Mouse (Mus musculus) hindbrain, embryonic 14.5 days (tissue): Measurements from ENCODE around the gene Parva. TPM values are rescaled to one million over a fixed set of nuclear protein-coding genes. Genes with fewer than 3 reads are reported as not detected.

Experiments used
- ATAC-seq: fragments of 200-750 bp; cut with Nextera tagmentation; 2 replicates; pipeline ENCODE4 v1.8.0; 2017; ENCODE audit warnings: moderate number of reproducible peaks, mild to moderate bottlenecking, moderate TSS enrichment, moderate library complexity; ENCODE audit not compliant: low FRiP score
- DNase-seq: peaks from one replicate; pipeline ENCODE4 v3.0.0-alpha.2; 2015; ENCODE audit warnings: low spot score
- H3K27ac ChIP-seq: fragments of 300-500 bp; sonication (generic); 2 replicates; pipeline ENCODE4 v1.5.1; 2014; ENCODE audit warnings: mild to moderate bottlenecking, moderate library complexity
- H3K27me3 ChIP-seq: fragments of 300-500 bp; sonication (generic); 2 replicates; pipeline ENCODE4 v1.6.1; 2014; ENCODE audit warnings: mild to moderate bottlenecking, low read length, mixed read lengths; ENCODE audit not compliant: control insufficient read depth, insufficient read depth
- H3K36me3 ChIP-seq: fragments of 300-500 bp; sonication (generic); replicated peaks from 2 replicates; pipeline ENCODE4 v1.6.1; 2014; ENCODE audit not compliant: control insufficient read depth, insufficient read depth
- H3K4me1 ChIP-seq: fragments of 300-500 bp; sonication (generic); replicated peaks from 2 replicates; pipeline ENCODE4 v1.6.1; 2014; ENCODE audit warnings: antibody characterized with exemption, low read length, mixed read lengths; ENCODE audit not compliant: control insufficient read depth, insufficient read depth
- H3K4me2 ChIP-seq: fragments of 300-500 bp; sonication (generic); replicated peaks from 2 replicates; pipeline ENCODE4 v1.6.1; 2014; ENCODE audit warnings: mild to moderate bottlenecking, moderate library complexity
- H3K4me3 ChIP-seq: fragments of 300-500 bp; sonication (generic); replicated peaks from 2 replicates; pipeline ENCODE4 v1.5.1; 2014; ENCODE audit warnings: mild to moderate bottlenecking, low read length
- H3K9ac ChIP-seq: fragments of 300-500 bp; sonication (generic); 2 replicates; pipeline ENCODE4 v1.6.1; 2014
- H3K9me3 ChIP-seq: fragments of 300-500 bp; sonication (generic); 2 replicates; pipeline ENCODE4 v1.6.1; 2016; ENCODE audit warnings: low read length; ENCODE audit not compliant: control insufficient read depth
- WGBS: fragments of 180-500 bp; shearing (Covaris S2); extraction: QIAGEN DNeasy Blood & Tissue Kit; methylation state at CpG from one replicate; pipeline ENCODE4 v1.1.7; 2014; 5-methylcytosine and 5-hydroxymethylcytosine counted together
- polyA plus RNA-seq: library from polyadenylated mRNA; unstranded; fragments of >200 nt; fragmentation: Nextera tagmentation; extraction: Ambion mirVana; gene quantifications from 2 replicates; pipeline ENCODE4 v1.2.1, GENCODE M21; 2014

The Parva gene
- polyA plus RNA-seq, 1 experiment from 2014 or later: 28.1 TPM

DNA sequence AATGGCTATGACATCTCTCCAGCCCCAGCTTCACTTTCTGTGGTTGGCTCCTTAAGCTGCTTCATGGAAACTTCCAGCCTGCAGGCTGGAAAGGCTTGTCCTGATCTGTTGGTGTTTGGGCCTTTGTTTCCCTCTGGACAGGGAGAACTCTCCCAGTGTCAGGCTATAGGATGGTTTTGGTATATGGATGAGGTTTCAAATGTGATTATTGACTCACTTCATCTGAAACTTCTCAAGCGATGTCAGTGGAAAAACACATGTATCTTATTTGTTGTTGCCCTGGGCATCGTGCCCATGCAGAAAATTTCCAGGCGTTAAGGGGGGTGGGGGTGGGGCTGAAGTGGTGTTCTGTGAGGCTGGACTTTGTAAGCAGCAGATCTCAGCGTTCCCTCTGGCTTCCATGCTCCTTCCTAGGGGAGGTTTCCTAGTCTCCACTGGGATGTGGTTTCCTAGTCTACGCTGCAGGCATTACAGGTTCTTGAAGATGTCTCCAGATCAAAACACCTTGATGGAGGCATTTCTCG is 155.6 kb downstream of the Parva start:
- H3K9me3 ChIP-seq: no peaks in the 10 kb centered on the region
- ATAC-seq: no peak
- H3K9ac ChIP-seq: no peak overlapping the region
- WGBS: 77% methylated on average over 6 of the region's 6 CpGs
- H3K27ac ChIP-seq: no peak overlapping the region
- no peak overlapping the region for H3K4me3 ChIP-seq
- H3K4me2 ChIP-seq: no peak overlapping the region
- no peaks in the 10 kb centered on the region for H3K27me3 ChIP-seq
- no peaks in the 10 kb centered on the region for H3K4me1 ChIP-seq
- no peaks in the 10 kb centered on the region for H3K36me3 ChIP-seq
- no peak for DNase-seq

DNA sequence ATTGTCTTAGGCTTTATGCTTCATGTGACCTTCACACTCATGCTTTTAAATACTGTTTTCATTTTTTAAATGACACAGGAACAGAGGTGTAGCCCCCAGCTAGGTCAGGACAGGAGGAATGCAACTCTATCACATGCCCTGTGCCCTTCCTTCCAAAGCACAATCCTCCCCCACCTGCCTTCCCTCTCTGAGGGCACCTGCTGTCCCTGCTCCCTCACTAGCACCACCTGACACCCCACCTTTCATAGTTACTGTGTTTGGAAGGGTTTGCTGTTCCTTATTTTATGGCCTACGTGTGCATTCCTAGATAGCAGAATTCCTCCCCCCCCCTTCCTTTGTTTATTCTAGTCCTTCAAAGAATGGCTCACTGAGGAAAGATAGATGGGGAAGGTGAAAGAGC is 160.1 kb downstream of the Parva start:
- no peaks in the 10 kb centered on the region for H3K9me3 ChIP-seq
- 54% methylated on average over 1 of the region's 1 CpGs for WGBS

DNA sequence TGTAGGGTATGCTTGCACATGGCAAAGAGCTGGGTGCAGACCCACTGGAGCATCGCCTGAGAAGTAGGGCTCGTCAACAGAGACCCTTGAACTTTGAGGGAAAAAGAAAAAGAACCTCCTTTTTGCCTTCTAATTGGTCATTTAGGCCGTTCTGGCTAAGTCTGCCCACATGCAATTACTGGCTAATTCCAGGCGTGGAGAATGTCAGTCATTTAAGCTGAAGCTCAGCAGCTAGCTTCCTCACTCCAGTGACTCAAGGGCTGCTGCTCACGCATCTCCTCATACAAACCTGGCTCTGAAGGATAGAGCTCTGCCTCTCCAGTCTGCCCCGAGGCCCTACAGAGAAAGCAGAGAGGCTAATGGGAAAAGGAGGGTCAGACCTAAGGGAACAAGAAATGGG is 162.2 kb downstream of the Parva start:
- ATAC-seq: no peak
- H3K9ac ChIP-seq: no peak overlapping the region
- DNase-seq: no peak
- no peak overlapping the region for H3K4me3 ChIP-seq
- H3K27me3 ChIP-seq: no peaks in the 10 kb centered on the region
- no peaks in the 10 kb centered on the region for H3K4me1 ChIP-seq
- no peaks in the 10 kb centered on the region for H3K36me3 ChIP-seq
- WGBS: 51% methylated on average over 6 of the region's 6 CpGs
- H3K27ac ChIP-seq: no peak overlapping the region
- H3K9me3 ChIP-seq: no peaks in the 10 kb centered on the region
- no peak overlapping the region for H3K4me2 ChIP-seq

More for the DNA sequence above, 160.1 kb downstream of the Parva start:
- Histone ChIP-seq H3K4me2 (no peak overlapping the region), H3K27me3 (no peaks in the 10 kb centered on the region), H3K4me1 (no peaks in the 10 kb centered on the region), H3K9ac (no peak overlapping the region), H3K27ac (no peak overlapping the region), H3K36me3 (no peaks in the 10 kb centered on the region), H3K4me3 (no peak overlapping the region)
- no peak for ATAC-seq
- no peak for DNase-seq

DNA sequence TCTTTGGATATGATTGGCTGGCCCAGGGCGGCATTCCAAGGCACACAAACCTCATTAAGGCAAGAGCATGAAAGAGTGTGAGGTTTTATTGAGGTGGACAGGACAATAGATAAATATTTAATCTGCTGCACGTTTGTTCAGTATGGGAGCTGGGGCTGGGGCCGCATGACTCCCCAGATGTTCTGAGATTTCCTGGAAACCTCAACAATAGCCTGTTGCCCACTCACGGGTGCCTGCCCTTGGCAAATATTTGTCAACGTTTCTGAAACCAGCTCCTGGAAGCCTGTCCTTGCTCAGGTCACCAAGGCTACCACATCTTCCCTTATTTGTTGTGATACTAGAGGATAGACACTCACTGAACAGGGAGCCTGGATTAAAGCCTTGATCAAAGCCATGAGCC is 166.3 kb downstream of the Parva start:
- ATAC-seq: no peak
- no peaks in the 10 kb centered on the region for H3K27me3 ChIP-seq
- no peak overlapping the region for H3K4me2 ChIP-seq
- H3K9ac ChIP-seq: no peak overlapping the region
- H3K36me3 ChIP-seq: no peaks in the 10 kb centered on the region
- no peak for DNase-seq
- H3K4me3 ChIP-seq: no peak overlapping the region
- H3K9me3 ChIP-seq: no peaks in the 10 kb centered on the region
- no peak overlapping the region for H3K27ac ChIP-seq
- no peaks in the 10 kb centered on the region for H3K4me1 ChIP-seq
- 70% methylated on average over 5 of the region's 5 CpGs for WGBS

DNA sequence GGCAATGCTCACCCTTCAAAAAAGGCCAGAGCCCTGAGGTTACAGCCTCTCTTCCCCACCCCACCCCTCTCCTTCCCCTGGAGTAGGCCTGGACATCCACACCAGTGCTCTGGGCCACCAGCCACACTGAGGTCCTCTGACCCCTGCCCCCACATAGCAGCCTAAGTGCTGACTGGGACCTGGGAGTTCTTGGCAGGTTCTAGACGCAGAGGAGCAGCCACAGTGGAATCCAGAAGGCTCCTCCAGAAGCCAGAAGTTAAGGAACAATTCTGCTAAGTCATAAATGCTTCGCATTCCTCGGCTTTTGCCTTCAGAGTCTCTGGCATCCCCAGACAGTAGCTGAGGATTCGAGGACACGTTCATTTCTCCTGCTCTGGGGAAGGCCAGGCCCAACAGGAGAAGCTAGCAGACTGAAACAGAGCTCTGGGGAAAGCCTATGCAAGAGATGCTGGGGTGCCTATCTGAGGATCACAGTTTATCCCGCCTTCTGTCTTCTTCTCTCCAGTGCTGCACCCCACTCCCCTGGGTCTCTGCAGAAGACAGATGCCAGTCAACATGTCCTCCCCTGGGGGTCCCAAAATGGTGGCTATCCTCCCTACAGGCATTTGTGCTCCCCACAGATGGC is 168.0 kb downstream of the Parva start:
- no peaks in the 10 kb centered on the region for H3K9me3 ChIP-seq
- H3K27me3 ChIP-seq: no peaks in the 10 kb centered on the region
- WGBS: 70% methylated on average over 6 of the region's 6 CpGs
- no peak overlapping the region for H3K4me2 ChIP-seq
- no peak for ATAC-seq
- no peaks in the 10 kb centered on the region for H3K36me3 ChIP-seq
- DNase-seq: no peak
- H3K4me1 ChIP-seq: no peaks in the 10 kb centered on the region
- no peak overlapping the region for H3K9ac ChIP-seq
- H3K4me3 ChIP-seq: no peak overlapping the region
- no peak overlapping the region for H3K27ac ChIP-seq

DNA sequence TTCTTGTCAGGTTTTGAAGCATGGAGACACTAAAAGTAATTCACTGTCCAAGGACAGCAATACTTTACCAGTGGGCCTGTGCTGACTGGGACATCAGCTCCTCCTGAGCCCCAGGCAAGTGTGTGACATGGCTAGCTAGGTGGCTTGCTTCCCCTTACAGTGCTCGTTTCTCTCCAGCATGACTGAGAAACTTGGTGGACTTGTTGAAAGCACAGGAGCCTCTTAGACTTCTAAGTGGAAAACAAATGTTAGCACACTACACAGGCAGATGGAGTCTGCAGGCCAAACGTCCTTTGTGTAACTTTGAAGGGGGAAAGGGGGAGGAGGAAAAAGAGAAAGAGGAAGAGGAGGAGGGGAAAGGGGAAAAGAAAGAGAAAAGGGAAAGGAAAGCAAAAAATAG is 172.3 kb downstream of the Parva start:
- no peak overlapping the region for H3K4me2 ChIP-seq
- WGBS: 35% methylated on average over 2 of the region's 2 CpGs
- H3K27ac ChIP-seq: no peak overlapping the region
- no peak for ATAC-seq
- H3K4me3 ChIP-seq: no peak overlapping the region
- DNase-seq: no peak
- no peaks in the 10 kb centered on the region for H3K27me3 ChIP-seq
- no peaks in the 10 kb centered on the region for H3K36me3 ChIP-seq
- no peaks in the 10 kb centered on the region for H3K9me3 ChIP-seq
- no peaks in the 10 kb centered on the region for H3K4me1 ChIP-seq
- H3K9ac ChIP-seq: no peak overlapping the region

DNA sequence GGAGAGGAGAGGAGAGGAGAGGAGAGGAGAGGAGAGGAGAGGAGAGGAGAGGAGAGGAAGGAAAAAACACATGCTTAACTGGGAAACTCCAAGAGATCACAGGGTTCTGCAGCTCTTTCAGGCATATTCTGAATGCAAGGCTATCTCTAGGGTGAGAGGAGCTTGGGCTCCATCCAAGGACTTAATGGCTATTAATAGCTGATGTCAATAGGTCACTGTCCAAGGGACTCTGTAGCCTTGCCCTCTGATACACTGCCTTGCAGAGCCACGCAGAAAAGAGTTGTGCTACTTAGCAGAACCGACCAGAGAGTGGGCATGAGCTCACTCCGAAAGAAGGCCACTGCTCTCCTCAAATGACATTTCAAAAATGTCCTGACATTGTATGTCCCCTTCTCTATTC is 172.9 kb downstream of the Parva start:
- H3K36me3 ChIP-seq: no peaks in the 10 kb centered on the region
- WGBS: 72% methylated on average over 3 of the region's 3 CpGs
- H3K4me1 ChIP-seq: no peaks in the 10 kb centered on the region
- no peak overlapping the region for H3K27ac ChIP-seq
- H3K27me3 ChIP-seq: no peaks in the 10 kb centered on the region
- H3K4me2 ChIP-seq: no peak overlapping the region
- H3K9me3 ChIP-seq: no peaks in the 10 kb centered on the region
- H3K4me3 ChIP-seq: no peak overlapping the region
- DNase-seq (no peak), ATAC-seq (no peak)
- no peak overlapping the region for H3K9ac ChIP-seq

DNA sequence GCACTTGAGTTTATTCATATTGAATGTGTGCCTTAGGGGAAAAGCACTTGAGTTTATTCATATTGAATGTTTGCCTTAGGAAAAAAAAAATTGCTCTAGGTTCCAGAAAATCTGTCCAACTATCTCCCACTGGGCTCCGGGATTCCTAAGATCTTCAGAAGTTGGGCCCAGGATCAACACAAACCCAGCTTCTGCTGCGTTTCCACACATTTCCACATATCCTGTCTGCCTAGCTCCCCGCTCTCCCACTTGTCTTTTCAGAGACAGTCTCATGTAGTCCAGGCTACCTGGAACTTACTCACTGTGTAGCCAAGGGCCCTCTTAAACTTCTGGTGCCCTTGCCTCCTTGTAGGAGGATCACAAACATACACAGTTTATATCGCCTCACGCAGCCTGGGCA is 175.7 kb downstream of the Parva start:
- no peak for ATAC-seq
- DNase-seq: no peak
- Histone ChIP-seq H3K4me2 (no peak overlapping the region), H3K4me1 (no peaks in the 10 kb centered on the region), H3K36me3 (no peaks in the 10 kb centered on the region), H3K27ac (no peak overlapping the region), H3K9ac (no peak overlapping the region), H3K4me3 (no peak overlapping the region), H3K27me3 (no peaks in the 10 kb centered on the region), H3K9me3 (no peaks in the 10 kb centered on the region)
- WGBS: 92% methylated on average over 5 of the region's 5 CpGs

DNA sequence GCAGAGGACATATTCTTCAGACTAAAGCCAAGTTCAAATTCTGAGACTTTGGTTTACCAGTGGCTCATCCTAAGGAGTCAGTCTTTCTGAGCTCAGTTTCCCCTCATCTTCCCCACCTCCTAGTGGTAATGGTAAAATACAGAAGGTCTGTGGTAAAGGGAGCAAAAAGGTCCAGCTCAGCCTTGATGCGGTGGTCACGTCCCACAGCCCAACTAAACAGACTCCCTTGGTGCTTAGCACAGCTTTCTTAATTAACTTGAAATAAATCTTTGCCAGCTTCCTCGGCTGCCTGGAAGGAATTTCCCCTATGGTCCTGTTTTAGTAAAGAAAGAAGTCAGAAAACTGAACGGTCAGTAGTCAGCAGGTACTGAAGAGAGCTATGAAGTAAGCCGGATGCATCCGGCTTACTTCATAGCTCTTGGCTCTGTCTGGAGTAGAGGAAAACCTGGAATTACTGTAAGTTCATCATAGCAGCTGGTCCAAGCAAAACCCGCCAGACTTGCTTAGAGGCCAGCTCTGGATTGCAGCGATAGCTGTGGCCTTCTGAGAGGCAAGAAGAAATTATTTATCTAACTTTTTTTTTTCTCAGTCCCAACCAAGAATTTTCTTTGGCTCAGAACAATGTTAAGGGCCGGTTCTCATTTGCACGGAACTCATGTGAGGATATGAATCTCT is 176.3 kb downstream of the Parva start:
- Histone ChIP-seq H3K9ac (no peak overlapping the region), H3K4me3 (no peak overlapping the region), H3K4me1 (no peaks in the 10 kb centered on the region), H3K36me3 (no peaks in the 10 kb centered on the region), H3K4me2 (no peak overlapping the region), H3K27me3 (no peaks in the 10 kb centered on the region), H3K27ac (no peak overlapping the region), H3K9me3 (no peaks in the 10 kb centered on the region)
- DNase-seq (no peak), ATAC-seq (no peak)
- WGBS: 68% methylated on average over 10 of the region's 10 CpGs
